Mouse (Mus musculus): Measurements from ENCODE around the gene Fmo6. TPM values are rescaled to one million over a fixed set of nuclear protein-coding genes. Genes with fewer than 3 reads are reported as not detected.

The Fmo6 gene
- total RNA-seq, 2 experiments from 2014 or later = not detected

Other genes starting within 250 kb of the Fmo6 start
- gene Prrc2c, start 197.0 kb downstream of the Fmo6 start, total RNA-seq (2021) = 100 to 1,000 TPM; 214 to 219 TPM
- gene Fmo4, start 123.5 kb downstream of the Fmo6 start, total RNA-seq (2021) = under 1 TPM; 0.13 to 0.19 TPM
- gene Fmo1, start 70.9 kb downstream of the Fmo6 start, total RNA-seq (2021) = 10 to 100 TPM; 21.1 to 22.2 TPM
- gene Fmo2, start 38.8 kb downstream of the Fmo6 start, total RNA-seq (2021) = 1 to 10 TPM in 1 of 2 experiments, under 1 TPM in 1; 0.66 to 1.7 TPM
- gene Fmo3, start 47.0 kb upstream of the Fmo6 start, total RNA-seq (2021) = not detected
- gene Mroh9, start 148.2 kb upstream of the Fmo6 start, total RNA-seq (2021) = not detected